Mouse (Mus musculus) neural tube, embryonic 14.5 days (tissue): ENCODE data around the gene Gp9. TPM values are rescaled to one million over a fixed set of nuclear protein-coding genes. Genes with fewer than 3 reads are reported as not detected.

ENCODE experiments used
- ATAC-seq: fragments of 200-750 bp; cut with Nextera tagmentation; 2 replicates; pipeline ENCODE4 v1.8.0; 2017; ENCODE audit warnings: low read depth, mild to moderate bottlenecking, moderate TSS enrichment, moderate library complexity
- H3K27ac ChIP-seq: fragments of 300-500 bp; sonication (generic); 2 replicates; pipeline ENCODE4 v1.5.1; 2014; ENCODE audit warnings: low read depth, mild to moderate bottlenecking, control low read depth, low read length, moderate library complexity, mixed read lengths
- H3K27me3 ChIP-seq: fragments of 300-500 bp; sonication (generic); 2 replicates; pipeline ENCODE4 v1.6.1; 2014; ENCODE audit warnings: low read length; ENCODE audit not compliant: control insufficient read depth, insufficient read depth
- H3K36me3 ChIP-seq: fragments of 300-500 bp; sonication (generic); 2 replicates; pipeline ENCODE4 v1.6.1; 2014; ENCODE audit warnings: low read length, mixed read lengths; ENCODE audit not compliant: control insufficient read depth, insufficient read depth
- H3K4me1 ChIP-seq: fragments of 300-500 bp; sonication (generic); 2 replicates; pipeline ENCODE4 v1.6.1; 2014; ENCODE audit warnings: low read length; ENCODE audit not compliant: control insufficient read depth, insufficient read depth
- H3K4me2 ChIP-seq: fragments of 300-500 bp; sonication (generic); 2 replicates; pipeline ENCODE4 v1.6.1; 2014; ENCODE audit warnings: mild to moderate bottlenecking, low read depth, low read length, control low read depth
- H3K4me3 ChIP-seq: fragments of 300-500 bp; sonication (generic); 2 replicates; pipeline ENCODE4 v1.5.1; 2014; ENCODE audit warnings: low read depth, low read length, control low read depth, mixed read lengths
- H3K9ac ChIP-seq: fragments of 300-500 bp; sonication (generic); replicated peaks from 2 replicates; pipeline ENCODE4 v1.6.1; 2014; ENCODE audit warnings: low read depth, mild to moderate bottlenecking, control low read depth, low read length, mixed read lengths
- H3K9me3 ChIP-seq: fragments of 300-500 bp; sonication (generic); 2 replicates; pipeline ENCODE4 v1.6.1; 2016; ENCODE audit warnings: low read length; ENCODE audit not compliant: control insufficient read depth
- WGBS: fragments of 180-500 bp; shearing (Covaris S2); extraction: QIAGEN DNeasy Blood & Tissue Kit; methylation state at CpG from one replicate; pipeline ENCODE4 v1.1.7; 2014; 5-methylcytosine and 5-hydroxymethylcytosine counted together
- polyA plus RNA-seq: library from polyadenylated mRNA; unstranded; fragments of >200 nt; fragmentation: Nextera tagmentation; extraction: Ambion mirVana; gene quantifications from 2 replicates; pipeline ENCODE4 v1.2.1, GENCODE M21; 2014

The Gp9 gene
- polyA plus RNA-seq, 1 experiment from 2014 or later = 0.32 TPM

DNA sequence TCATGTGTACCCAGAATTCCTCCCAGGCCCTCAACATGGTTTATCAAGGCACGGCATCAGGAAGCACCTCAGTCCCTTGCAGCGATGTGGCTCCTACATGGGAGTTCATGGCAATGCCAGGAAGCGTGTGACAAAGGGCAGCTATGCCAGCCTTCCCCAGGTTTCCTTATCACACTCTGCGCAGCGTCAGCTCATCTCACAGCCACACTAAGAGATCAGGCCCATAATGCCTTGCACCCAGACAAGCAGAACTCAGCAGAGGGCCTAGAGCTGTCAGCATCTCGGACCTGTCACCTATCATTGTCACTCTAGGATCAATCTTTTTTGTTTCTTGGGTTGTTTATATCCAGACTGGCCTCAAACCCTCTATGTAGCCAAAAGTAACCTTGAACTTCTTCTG is 21.7 kb downstream of the Gp9 start:
- H3K27me3 ChIP-seq = no peaks in the 10 kb centered on the region
- no peak overlapping the region for H3K9ac ChIP-seq
- no peaks in the 10 kb centered on the region for H3K4me1 ChIP-seq
- H3K4me3 ChIP-seq = no peak overlapping the region
- 93% methylated on average over 6 of the region's 6 CpGs for WGBS
- H3K36me3 ChIP-seq = no peaks in the 10 kb centered on the region
- H3K9me3 ChIP-seq = no peaks in the 10 kb centered on the region
- no peak for ATAC-seq
- no peak overlapping the region for H3K4me2 ChIP-seq
- H3K27ac ChIP-seq = no peak overlapping the region

DNA sequence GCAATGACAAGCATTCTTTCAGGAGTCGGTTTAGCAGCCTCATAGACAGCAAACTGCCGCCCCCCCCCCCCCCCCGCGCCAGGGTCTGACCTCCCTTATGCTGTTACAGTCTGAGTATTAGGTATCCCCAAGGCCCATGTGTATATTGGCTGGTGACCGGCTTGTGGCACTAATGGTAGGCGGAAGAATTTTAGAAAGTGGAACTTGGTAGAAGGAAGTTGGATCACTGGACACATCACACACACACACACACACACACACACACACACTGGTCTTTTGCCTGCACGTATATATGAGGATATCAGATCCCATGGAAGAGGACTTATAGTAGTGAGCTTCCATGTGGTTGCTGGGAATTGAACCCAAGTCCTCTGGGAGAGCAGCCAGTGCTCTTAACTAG is 24.6 kb downstream of the Gp9 start:
- Histone ChIP-seq H3K27ac (no peak overlapping the region), H3K4me2 (no peak overlapping the region), H3K4me1 (no peaks in the 10 kb centered on the region), H3K27me3 (no peaks in the 10 kb centered on the region), H3K4me3 (no peak overlapping the region), H3K9me3 (no peaks in the 10 kb centered on the region), H3K36me3 (no peaks in the 10 kb centered on the region), H3K9ac (no peak overlapping the region)
- no peak for ATAC-seq
- 90% methylated on average over 7 of the region's 7 CpGs for WGBS

DNA sequence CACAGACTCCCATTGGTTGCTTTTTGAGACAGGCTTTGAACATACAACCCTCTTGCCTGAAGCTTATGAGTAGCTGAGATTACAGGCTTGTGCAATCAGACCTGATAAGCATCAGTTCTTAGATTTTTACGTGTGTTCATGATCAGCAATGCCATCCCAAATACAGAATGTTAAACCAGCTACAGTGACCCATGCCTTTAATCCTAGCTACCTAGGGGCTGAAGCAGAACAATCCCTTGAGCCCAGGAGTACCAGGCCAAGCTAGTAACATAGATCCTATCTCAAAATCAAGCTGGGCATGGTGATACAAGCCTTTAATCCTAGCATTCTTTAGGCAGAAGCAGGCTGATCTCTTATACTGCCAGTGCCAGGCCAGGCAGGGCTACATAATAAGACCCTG is 26.2 kb downstream of the Gp9 start:
- no peak overlapping the region for H3K27ac ChIP-seq
- H3K4me2 ChIP-seq = no peak overlapping the region
- no peak overlapping the region for H3K4me3 ChIP-seq
- H3K27me3 ChIP-seq = no peaks in the 10 kb centered on the region
- no peak for ATAC-seq
- no peaks in the 10 kb centered on the region for H3K4me1 ChIP-seq
- 87% methylated on average over 1 of the region's 1 CpGs for WGBS
- H3K9me3 ChIP-seq = no peaks in the 10 kb centered on the region
- no peak overlapping the region for H3K9ac ChIP-seq
- H3K36me3 ChIP-seq = peaks cover 3% of the 10 kb centered on the region; the same call in 1 of the 2 replicates

DNA sequence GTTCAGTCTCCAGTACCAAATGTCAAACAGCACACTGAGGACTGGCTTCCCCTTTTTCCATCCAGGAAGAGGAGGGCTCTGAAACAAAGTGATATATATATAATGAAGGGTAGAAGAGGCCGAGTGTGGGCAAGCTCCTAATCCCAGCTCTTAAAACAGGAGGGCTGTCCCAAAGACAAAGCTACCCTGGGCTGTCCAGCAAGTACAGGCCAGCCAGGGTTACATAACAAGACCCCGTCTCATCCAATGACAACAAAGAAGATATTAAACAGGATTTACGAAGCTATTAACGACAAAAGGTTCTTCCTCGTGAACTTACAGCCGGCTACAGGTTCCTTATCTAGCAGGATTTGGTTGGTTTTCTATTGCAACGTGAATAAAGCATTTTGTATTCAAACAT is 27.0 kb downstream of the Gp9 start:
- H3K9ac ChIP-seq = no peak overlapping the region
- H3K27ac ChIP-seq = no peak overlapping the region
- WGBS = 71% methylated on average over 7 of the region's 7 CpGs
- no peak overlapping the region for H3K4me2 ChIP-seq
- ATAC-seq = no peak
- H3K4me3 ChIP-seq = no peak overlapping the region
- H3K27me3 ChIP-seq = no peaks in the 10 kb centered on the region
- H3K36me3 ChIP-seq = peaks cover 3% of the 10 kb centered on the region; the same call in 1 of the 2 replicates
- H3K9me3 ChIP-seq = no peaks in the 10 kb centered on the region
- no peaks in the 10 kb centered on the region for H3K4me1 ChIP-seq

DNA sequence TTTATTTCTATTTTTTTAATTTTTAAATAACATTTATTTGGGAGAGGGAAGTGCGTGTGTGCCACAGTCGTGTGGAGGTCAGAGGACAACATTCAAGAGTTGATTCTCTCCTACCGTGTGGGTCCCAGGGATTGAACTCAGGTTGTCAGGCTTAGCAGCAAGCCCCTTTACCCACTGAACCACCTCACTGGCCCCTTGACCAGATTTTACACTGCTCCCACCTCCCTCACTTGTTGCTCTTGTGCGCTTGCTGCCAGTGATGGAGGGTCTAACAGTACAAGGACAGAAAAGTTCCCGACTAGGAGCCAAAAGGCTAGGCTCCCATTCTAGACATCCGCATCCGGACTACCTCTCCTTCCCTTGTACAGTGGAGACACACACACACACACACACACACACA is 27.6 kb downstream of the Gp9 start:
- no peak for ATAC-seq
- no peak overlapping the region for H3K27ac ChIP-seq
- no peak overlapping the region for H3K4me3 ChIP-seq
- no peak overlapping the region for H3K9ac ChIP-seq
- no peak overlapping the region for H3K4me2 ChIP-seq
- H3K36me3 ChIP-seq = peaks cover 3% of the 10 kb centered on the region; the same call in 1 of the 2 replicates
- WGBS = 92% methylated on average over 7 of the region's 7 CpGs
- no peaks in the 10 kb centered on the region for H3K27me3 ChIP-seq
- H3K4me1 ChIP-seq = peaks cover 3% of the 10 kb centered on the region; the same call in 1 of the 2 replicates
- no peaks in the 10 kb centered on the region for H3K9me3 ChIP-seq

DNA sequence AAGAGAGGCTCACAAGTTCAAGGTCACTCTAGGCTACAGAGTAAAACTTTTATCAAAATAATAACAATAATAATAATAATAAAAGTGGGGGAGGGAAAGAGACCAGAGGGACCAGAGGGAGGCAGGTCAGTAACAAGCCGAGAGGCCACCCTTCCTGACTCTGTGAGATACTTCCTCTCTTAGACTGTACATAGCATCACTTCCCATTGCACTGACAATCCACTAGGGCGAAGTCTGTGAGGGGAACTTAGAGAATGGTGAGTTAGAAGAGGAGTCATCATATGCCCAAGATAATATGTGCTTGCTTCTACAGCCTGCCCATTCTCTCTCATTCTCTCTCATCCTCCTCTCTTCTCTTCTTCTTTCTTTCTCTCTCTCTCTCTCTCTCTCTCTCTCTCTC is 28.2 kb downstream of the Gp9 start:
- Histone ChIP-seq H3K4me2 (no peak overlapping the region), H3K9ac (no peak overlapping the region), H3K9me3 (no peaks in the 10 kb centered on the region), H3K36me3 (peaks cover 3% of the 10 kb centered on the region; the same call in 1 of the 2 replicates), H3K27me3 (no peaks in the 10 kb centered on the region), H3K27ac (no peak overlapping the region), H3K4me3 (no peak overlapping the region), H3K4me1 (peaks cover 6% of the 10 kb centered on the region; the same call in 1 of the 2 replicates)
- no peak for ATAC-seq
- 90% methylated on average over 2 of the region's 2 CpGs for WGBS

DNA sequence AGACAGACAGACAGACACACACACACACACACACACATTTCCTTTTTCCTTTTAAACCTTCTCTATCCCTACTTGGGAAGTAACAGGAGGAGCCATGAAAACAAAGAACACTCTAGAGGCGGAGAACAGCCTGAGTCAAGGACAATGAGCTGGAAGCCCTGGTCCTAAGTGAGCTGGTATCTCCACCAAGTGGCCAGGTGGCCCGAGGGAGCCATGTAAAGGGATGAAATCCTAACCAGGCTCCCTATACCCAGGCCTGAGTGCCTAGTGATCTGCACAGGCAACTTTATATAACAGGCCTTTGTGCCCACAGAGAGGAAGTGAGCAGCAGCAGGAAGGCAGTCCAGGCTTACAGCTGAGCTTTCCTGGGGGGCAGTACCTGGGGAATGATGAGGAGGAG is 29.0 kb downstream of the Gp9 start:
- peaks cover 3% of the 10 kb centered on the region; the same call in 1 of the 2 replicates for H3K36me3 ChIP-seq
- H3K9me3 ChIP-seq = no peaks in the 10 kb centered on the region
- H3K4me3 ChIP-seq = no peak overlapping the region
- no peak overlapping the region for H3K4me2 ChIP-seq
- H3K27me3 ChIP-seq = no peaks in the 10 kb centered on the region; the same call in 1 of the 2 replicates
- 66% methylated on average over 2 of the region's 2 CpGs for WGBS
- ATAC-seq = no peak
- H3K9ac ChIP-seq = no peak overlapping the region
- H3K4me1 ChIP-seq = peaks cover 6% of the 10 kb centered on the region; the same call in 1 of the 2 replicates
- H3K27ac ChIP-seq = no peak overlapping the region

DNA sequence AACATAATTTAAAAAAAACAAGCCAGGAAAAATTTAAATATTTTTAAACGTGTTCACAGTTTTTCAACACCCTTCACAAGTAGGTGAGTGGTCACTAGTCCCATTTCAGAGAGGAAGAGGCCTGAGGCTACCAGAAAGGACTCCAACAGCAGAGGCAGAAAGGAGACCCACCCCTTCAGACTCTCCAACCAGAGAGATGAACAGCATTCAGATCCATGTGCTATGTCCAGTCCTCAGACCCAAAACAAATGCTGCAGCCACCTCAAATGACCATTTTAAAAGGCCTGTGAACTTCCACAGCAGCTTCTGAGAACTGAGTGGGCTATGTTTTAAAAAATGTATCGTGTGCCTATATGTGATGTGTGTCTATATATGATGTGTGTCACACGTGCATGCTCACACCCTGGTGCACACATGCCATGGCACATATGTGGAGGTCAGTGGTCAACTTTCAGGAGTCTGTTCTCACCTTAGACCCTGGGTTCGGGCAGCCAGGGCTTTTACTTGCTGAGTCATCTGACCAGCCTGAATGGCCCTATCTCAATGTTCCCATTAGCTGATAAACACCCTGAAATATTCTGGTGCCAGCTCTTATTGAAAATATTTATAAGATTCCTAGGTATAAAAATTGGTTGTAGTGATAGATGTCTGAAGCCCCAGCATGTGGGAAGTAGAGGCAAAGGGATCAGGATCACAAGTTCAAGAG is 30.0 kb downstream of the Gp9 start:
- Histone ChIP-seq H3K36me3 (peaks cover 3% of the 10 kb centered on the region; the same call in 1 of the 2 replicates), H3K27me3 (no peaks in the 10 kb centered on the region; the same call in 1 of the 2 replicates), H3K4me2 (no peak overlapping the region), H3K4me1 (peaks cover 6% of the 10 kb centered on the region; the same call in 1 of the 2 replicates), H3K9ac (no peak overlapping the region), H3K4me3 (no peak overlapping the region), H3K9me3 (no peaks in the 10 kb centered on the region), H3K27ac (no peak overlapping the region)
- ATAC-seq = no peak
- 89% methylated on average over 4 of the region's 4 CpGs for WGBS

DNA sequence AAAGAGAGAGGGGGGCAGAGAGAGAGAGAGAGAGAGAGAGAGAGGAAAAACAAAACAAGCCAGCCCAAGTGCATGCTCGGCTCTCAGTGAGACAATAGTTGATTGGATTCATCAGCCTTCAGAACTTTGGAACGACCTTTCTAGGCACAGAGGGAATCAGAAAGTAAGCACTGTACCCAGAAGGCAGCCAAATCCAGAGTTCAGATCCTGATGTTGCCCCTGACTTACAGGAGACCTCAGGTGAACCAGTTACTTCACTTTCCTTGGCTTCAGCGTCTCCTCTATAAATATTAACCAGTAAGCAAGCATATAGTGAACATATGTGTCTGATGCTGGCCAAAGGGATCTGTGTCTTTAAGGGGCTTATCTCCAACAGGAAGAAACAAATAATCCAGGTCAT is 30.6 kb downstream of the Gp9 start:
- Histone ChIP-seq H3K9me3 (no peaks in the 10 kb centered on the region), H3K4me1 (peaks cover 6% of the 10 kb centered on the region; the same call in 1 of the 2 replicates), H3K27me3 (no peaks in the 10 kb centered on the region; the same call in 1 of the 2 replicates), H3K27ac (no peak overlapping the region), H3K4me2 (no peak overlapping the region), H3K36me3 (peaks cover 3% of the 10 kb centered on the region; the same call in 1 of the 2 replicates), H3K9ac (no peak overlapping the region), H3K4me3 (no peak overlapping the region)
- ATAC-seq = no peak
- WGBS = 79% methylated on average over 3 of the region's 3 CpGs
